Mouse (Mus musculus): ENCODE data around the gene Hrh2.

Hrh2 gene

GRCm38 (mm10) chr13:54177346-54177745 is 14.6 kb upstream of the Hrh2 start:
- no peak for DNase-seq

- no peak for DNase-seq
These were observed 13.3 kb upstream of the Hrh2 start for GRCm38 (mm10) chr13:54178647-54179046.

- DNase-seq, result no peak
These were observed 12.0 kb upstream of the Hrh2 start for GRCm38 (mm10) chr13:54179971-54180370.

GRCm38 (mm10) chr13:54180461-54180860 is 11.5 kb upstream of the Hrh2 start:
- no peak for DNase-seq

- DNase-seq, result no peak
These were observed 10.6 kb upstream of the Hrh2 start for GRCm38 (mm10) chr13:54181318-54181717.

- DNase-seq, result no peak
These were observed 10.0 kb upstream of the Hrh2 start for GRCm38 (mm10) chr13:54181947-54182346.

GRCm38 (mm10) chr13:54186394-54186793 is 5.5 kb upstream of the Hrh2 start:
- no peak for DNase-seq

- DNase-seq, result no peak
These were observed 3.7 kb upstream of the Hrh2 start for GRCm38 (mm10) chr13:54188190-54188706.

- peak; percentile 26 for DNase-seq
These were observed 2.0 kb upstream of the Hrh2 start for GRCm38 (mm10) chr13:54189896-54190295.

GRCm38 (mm10) chr13:54191181-54191580 is 748 bp upstream of the Hrh2 start:
- no peak for DNase-seq

- no peak for DNase-seq
These were observed 1.7 kb downstream of the Hrh2 start for GRCm38 (mm10) chr13:54193580-54193979.

GRCm38 (mm10) chr13:54199000-54199399 is 7.1 kb downstream of the Hrh2 start:
- no peak for DNase-seq

- peak; percentile 37 for DNase-seq
These were observed 10.5 kb downstream of the Hrh2 start for GRCm38 (mm10) chr13:54202458-54202857.

GRCm38 (mm10) chr13:54203419-54203818 is 11.5 kb downstream of the Hrh2 start:
- DNase-seq, result no peak

- DNase-seq, result no peak
These were observed 13.3 kb downstream of the Hrh2 start for GRCm38 (mm10) chr13:54205195-54205594.

- no peak for DNase-seq
These were observed 14.3 kb downstream of the Hrh2 start for GRCm38 (mm10) chr13:54206140-54206753.

- no peak for DNase-seq
These were observed 17.7 kb downstream of the Hrh2 start for GRCm38 (mm10) chr13:54209476-54210253.

GRCm38 (mm10) chr13:54211528-54212488 is 19.9 kb downstream of the Hrh2 start:
- DNase-seq, result no peak

- no peak for DNase-seq
These were observed 20.6 kb downstream of the Hrh2 start for GRCm38 (mm10) chr13:54212516-54212915.

- DNase-seq, result no peak
These were observed 23.3 kb downstream of the Hrh2 start for GRCm38 (mm10) chr13:54215266-54215665.

- no peak for DNase-seq
These were observed 23.9 kb downstream of the Hrh2 start for GRCm38 (mm10) chr13:54215777-54216316.

- no peak for DNase-seq
These were observed 26.4 kb downstream of the Hrh2 start for GRCm38 (mm10) chr13:54218341-54218740.
